Mouse (Mus musculus) mouse trophoblast stem cell (cell line): ENCODE results near the gene Timmdc1.
"Not testable (repeated sequence)": the region's sequence is repeated elsewhere in the genome, so short reads cannot be mapped to it uniquely, and the experiment has no call there.

ENCODE experiments used
- in situ Hi-C, 2 experiments: fragments of 300-500 bp; cut with MseI, MboI; formaldehyde crosslinking; loops; 2 replicates in 1 of 2; 3 replicates in 1 of 2; pipeline ENCODE4 v1.15.1; 2025

The Timmdc1 gene

GRCm38 (mm10) chr16:38496604-38497140 is 25.8 kb downstream of the Timmdc1 start:
- in situ Hi-C loops = no loop called here

GRCm38 (mm10) chr16:38493890-38494289 is 28.6 kb downstream of the Timmdc1 start:
- in situ Hi-C loops = no loop called here

- in situ Hi-C loops = no loop called here
Observed at GRCm38 (mm10) chr16:38492551-38492950, 29.9 kb downstream of the Timmdc1 start.

GRCm38 (mm10) chr16:38483582-38484309 is 38.7 kb downstream of the Timmdc1 start:
- in situ Hi-C loops = loop anchor here in 1 of 2 experiments (10.0 kb wide), 1 partner anchor 139 kb away; the partner anchor contains the start of genes Cox17, Gm21987 and Maats1

DNA sequence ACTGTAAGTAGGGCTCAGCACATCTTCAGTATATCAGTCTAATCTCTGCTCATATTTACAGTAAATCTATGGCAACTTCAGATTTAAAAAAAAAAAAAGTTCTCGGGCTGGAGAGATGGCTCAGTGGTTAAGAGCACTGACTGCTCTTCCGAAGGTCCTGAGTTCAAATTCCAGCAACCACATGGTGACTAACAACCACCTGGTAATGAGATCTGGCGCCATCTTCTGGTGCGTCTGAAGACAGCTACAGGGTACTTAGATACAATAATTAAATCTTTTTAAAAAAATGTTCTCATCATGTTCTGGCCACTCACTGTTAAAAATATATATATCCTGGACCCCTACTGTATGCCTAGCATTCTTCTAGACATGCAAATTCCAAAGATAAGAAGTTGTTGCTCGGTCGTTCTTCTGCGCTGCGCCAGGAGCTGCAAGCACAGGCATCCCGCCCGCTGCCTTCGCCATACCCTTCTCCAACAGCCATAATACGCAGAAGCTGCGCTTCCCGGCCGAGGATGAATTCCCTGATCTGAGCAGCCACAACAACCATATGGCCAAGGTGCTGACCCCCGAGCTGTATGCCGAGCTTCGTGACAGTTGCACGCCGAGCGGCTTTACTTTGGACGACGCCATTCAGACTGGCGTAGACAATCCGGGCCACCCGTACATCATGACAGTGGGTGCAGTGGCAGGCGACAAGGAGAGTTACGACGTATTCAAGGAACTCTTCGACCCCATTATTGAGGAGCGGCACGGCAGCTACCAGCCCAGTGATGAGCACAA is 39.5 kb downstream of the Timmdc1 start:
- in situ Hi-C loops = loop anchor here in 1 of 2 experiments (10.0 kb wide), 1 partner anchor 138 kb away; the partner anchor contains the start of genes Cox17, Gm21987 and Maats1

DNA sequence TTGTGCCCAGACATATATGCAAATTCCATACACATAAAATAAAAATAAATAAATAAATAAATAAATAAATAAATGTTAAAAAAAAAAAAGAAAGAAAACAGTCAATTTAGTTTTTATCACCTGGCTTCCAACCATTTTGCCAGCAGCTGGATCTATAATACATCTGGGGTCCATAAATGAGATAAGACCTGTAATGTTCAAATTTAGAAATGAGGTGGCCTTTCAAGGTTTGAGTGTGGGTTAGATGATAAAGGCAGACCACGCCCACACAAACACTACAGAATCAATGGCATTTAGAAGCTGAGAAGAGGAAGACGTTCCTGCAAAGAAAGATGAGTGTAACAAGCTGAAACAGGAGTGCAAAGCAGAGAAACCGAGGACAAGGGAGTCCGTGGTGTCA is 41.1 kb downstream of the Timmdc1 start:
- in situ Hi-C loops = loop anchor here in 1 of 2 experiments (10.0 kb wide), 1 partner anchor 137 kb away; the partner anchor contains the start of genes Cox17, Gm21987 and Maats1

DNA sequence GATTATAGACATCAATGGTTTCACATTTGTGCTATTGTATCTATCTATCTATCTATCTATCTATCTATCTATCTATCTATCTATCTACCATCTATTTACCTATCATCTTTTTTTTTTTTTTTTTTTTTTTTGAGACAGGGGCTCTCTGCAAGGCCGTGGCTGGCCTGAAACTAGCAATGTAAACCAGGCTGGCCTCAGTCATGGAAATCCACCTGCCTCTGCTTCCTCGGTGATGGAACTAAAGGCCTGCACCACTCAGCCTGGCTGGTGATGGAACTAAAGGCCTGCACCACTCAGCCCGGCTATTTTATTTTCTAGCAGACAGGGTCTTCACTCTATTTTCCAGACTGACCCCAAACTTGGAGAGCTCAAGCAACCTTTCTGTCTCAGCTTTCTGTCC is 44.2 kb downstream of the Timmdc1 start:
- in situ Hi-C loops = no loop called here

GRCm38 (mm10) chr16:38477241-38477608 is 45.2 kb downstream of the Timmdc1 start:
- in situ Hi-C loops = not testable (repeated sequence)

DNA sequence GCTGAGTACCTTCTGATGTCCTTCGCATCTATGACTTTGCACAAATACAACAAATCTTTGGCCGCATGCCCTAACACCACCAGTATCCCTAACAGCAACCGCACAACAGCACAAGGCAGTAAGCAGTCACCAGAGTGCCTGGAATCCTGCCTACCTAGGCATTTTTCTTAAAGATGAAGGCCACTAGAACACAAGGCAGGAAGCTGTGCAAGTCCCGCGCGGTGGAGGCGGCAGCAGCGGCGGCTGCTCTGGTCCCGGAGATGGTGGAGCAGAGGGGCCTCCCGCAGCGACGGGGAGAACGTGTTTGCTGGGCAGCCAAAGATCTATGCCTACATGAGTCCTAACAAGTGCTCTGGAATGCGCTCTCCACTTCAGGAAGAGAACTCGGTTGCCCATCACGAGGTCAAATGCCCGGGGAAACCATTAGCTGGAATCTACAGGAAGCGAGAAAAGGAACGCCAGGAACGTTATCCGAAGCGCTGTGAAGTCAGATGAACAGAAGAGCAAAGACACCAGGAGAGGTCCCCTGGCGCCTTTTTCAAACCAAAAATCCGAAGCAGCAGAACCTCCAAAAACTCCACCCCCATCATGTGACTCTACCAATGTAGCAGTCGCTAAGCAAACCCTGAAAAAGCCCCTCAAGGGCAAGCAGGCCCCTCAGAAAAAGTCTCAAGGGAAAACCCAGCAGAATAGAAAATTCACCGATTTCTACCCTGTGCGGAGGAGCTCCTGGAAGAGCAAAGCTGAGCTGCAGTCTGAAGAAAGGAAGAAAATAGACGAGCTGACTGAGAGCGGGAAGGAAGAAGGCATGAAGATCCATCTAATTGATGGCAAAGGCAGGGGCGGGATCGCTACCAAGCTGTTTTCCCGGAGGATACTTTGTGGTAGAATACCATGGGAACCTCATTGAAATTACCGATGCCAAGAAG is 45.9 kb downstream of the Timmdc1 start:
- in situ Hi-C loops = no loop called here

GRCm38 (mm10) chr16:38475681-38476311 is 46.7 kb downstream of the Timmdc1 start:
- in situ Hi-C loops = no loop called here

- in situ Hi-C loops = no loop called here
Observed at GRCm38 (mm10) chr16:38474677-38475286, 47.7 kb downstream of the Timmdc1 start.

DNA sequence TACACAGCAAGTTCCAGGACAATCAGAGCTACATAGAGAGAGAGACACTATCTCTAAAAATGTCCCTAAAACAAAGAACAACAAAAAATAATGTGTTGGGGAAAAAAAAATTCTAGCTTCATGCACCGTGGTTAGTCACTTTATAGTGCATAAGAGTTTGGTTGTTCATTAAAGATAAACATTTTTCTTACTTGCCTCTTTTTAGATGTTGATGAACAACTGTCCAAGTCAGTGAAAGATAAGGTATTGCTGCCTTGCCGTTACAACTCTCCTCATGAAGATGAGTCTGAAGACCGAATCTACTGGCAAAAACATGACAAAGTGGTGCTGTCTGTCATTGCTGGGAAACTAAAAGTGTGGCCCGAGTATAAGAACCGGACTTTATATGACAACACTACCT is 48.8 kb downstream of the Timmdc1 start:
- in situ Hi-C loops = no loop called here

- in situ Hi-C loops = no loop called here
Observed at GRCm38 (mm10) chr16:38472507-38472873, 50.0 kb downstream of the Timmdc1 start.

- in situ Hi-C loops = no loop called here
Observed at GRCm38 (mm10) chr16:38471697-38472506, 50.6 kb downstream of the Timmdc1 start.

GRCm38 (mm10) chr16:38469437-38469836 is 53.0 kb downstream of the Timmdc1 start:
- in situ Hi-C loops = no loop called here

- in situ Hi-C loops = no loop called here
Observed at GRCm38 (mm10) chr16:38468706-38469018, 53.8 kb downstream of the Timmdc1 start.

GRCm38 (mm10) chr16:38467917-38468705 is 54.4 kb downstream of the Timmdc1 start:
- in situ Hi-C loops = no loop called here

DNA sequence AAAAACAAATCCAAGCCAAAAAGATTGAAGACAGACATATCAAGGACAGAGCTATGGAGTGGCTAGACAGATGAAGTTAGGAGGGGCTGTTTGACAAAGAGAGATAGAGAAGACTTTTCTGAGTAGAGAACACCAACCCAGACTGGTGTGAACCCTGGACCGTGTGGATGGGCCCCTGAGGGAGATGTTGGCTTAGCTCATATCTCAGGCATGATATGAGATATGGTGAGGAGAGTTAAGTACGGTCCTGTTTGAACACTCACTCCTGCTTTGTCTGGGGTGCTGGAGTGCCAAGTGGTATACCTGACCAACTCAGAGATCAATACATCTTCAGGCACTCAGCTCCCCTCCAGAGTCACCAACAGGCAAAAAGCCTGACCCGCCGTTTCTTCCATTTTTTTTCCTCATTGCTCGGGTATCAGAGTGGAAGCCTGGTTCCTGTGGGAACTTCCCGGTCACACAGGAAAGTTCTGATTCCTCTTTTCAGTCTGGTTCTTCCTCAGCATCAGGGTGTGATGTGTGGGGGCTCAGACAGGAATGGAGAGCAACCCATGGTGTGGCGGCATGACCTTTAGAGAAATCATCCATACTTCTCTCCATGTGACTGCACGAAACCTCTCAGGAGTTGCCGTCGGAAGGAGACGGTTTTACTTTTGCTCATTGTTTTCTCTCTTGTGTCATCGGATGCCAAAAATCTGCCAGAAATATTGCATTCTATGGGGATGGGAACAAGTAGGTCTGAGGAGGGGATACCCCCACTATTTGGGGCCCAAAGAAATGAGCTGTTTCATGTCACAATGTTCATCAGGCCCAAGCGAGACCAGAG is 55.2 kb downstream of the Timmdc1 start:
- in situ Hi-C loops = no loop called here
